Mouse (Mus musculus): ENCODE measurements around the gene Ipcef1. TPM values are rescaled to one million over a fixed set of nuclear protein-coding genes. Genes with fewer than 3 reads are reported as not detected.
"Not testable (repeated sequence)": the region's sequence is repeated elsewhere in the genome, so short reads cannot be mapped to it uniquely, and the experiment has no call there.

Gene Ipcef1
- polyA plus RNA-seq, 1 experiment: 0.30 TPM

- DNase-seq (ENCODE audit: low read depth, low spot score): no peak
- 85% methylated on average over 5 of the region's 5 CpGs for WGBS
Observed at GRCm38 (mm10) chr10:7043896-7044295, 8.4 kb downstream of the Ipcef1 start.

- DNase-seq (ENCODE audit: low read depth, low spot score): no peak
Observed at GRCm38 (mm10) chr10:7041032-7041431, 11.2 kb downstream of the Ipcef1 start.

- DNase-seq (ENCODE audit: low read depth, low spot score): no peak
- WGBS: 89% methylated on average over 5 of the region's 5 CpGs
Observed at GRCm38 (mm10) chr10:7037194-7037593, 15.1 kb downstream of the Ipcef1 start.

- 83% methylated on average over 12 of the region's 12 CpGs for WGBS
- no peak for DNase-seq (ENCODE audit: low read depth, low spot score)
Observed at GRCm38 (mm10) chr10:7035547-7035946, 16.7 kb downstream of the Ipcef1 start.

GRCm38 (mm10) chr10:7033459-7033858, 18.8 kb downstream of the Ipcef1 start:
- DNase-seq (ENCODE audit: low read depth, low spot score): no peak
- WGBS: 83% methylated on average over 2 of the region's 2 CpGs

GRCm38 (mm10) chr10:7025028-7025427, 27.2 kb downstream of the Ipcef1 start:
- WGBS: 51% methylated on average over 1 of the region's 1 CpGs
- no peak for DNase-seq (ENCODE audit: low read depth, low spot score)

- WGBS: 93% methylated on average over 9 of the region's 9 CpGs
- DNase-seq (ENCODE audit: low read depth, low spot score): no peak
Observed at GRCm38 (mm10) chr10:7020551-7020950, 31.7 kb downstream of the Ipcef1 start.

- no peak for DNase-seq (ENCODE audit: low read depth, low spot score)
- WGBS: 60% methylated on average over 7 of the region's 7 CpGs
Observed at GRCm38 (mm10) chr10:7019781-7020386, 32.4 kb downstream of the Ipcef1 start.

GRCm38 (mm10) chr10:7015199-7015598, 37.1 kb downstream of the Ipcef1 start:
- DNase-seq (ENCODE audit: low read depth, low spot score): no peak
- WGBS: 10% methylated on average over 1 of the region's 1 CpGs

- DNase-seq (ENCODE audit: low read depth, low spot score): no peak
- WGBS: 56% methylated on average over 8 of the region's 8 CpGs
Observed at GRCm38 (mm10) chr10:7010543-7010942, 41.7 kb downstream of the Ipcef1 start.

GRCm38 (mm10) chr10:7004980-7005538, 47.2 kb downstream of the Ipcef1 start:
- WGBS: 49% methylated on average over 5 of the region's 5 CpGs
- no peak for DNase-seq (ENCODE audit: low read depth, low spot score)

- not testable (repeated sequence) for DNase-seq (ENCODE audit: low read depth, low spot score)
Observed at GRCm38 (mm10) chr10:7003898-7004297, 48.4 kb downstream of the Ipcef1 start.

GRCm38 (mm10) chr10:6999355-6999754, 52.9 kb downstream of the Ipcef1 start:
- 86% methylated on average over 3 of the region's 3 CpGs for WGBS

GRCm38 (mm10) chr10:6998576-6999250, 53.6 kb downstream of the Ipcef1 start:
- 84% methylated on average over 4 of the region's 4 CpGs for WGBS
- no peak for DNase-seq (ENCODE audit: low read depth, low spot score)

More at GRCm38 (mm10) chr10:6999355-6999754, 52.9 kb downstream of the Ipcef1 start:
- no peak for DNase-seq (ENCODE audit: low read depth, low spot score)

- no peak for DNase-seq (ENCODE audit: low read depth, low spot score)
Observed at GRCm38 (mm10) chr10:6996895-6997294, 55.4 kb downstream of the Ipcef1 start.

GRCm38 (mm10) chr10:6988555-6988954, 63.7 kb downstream of the Ipcef1 start:
- no peak for DNase-seq (ENCODE audit: low read depth, low spot score)
- WGBS: 27% methylated on average over 1 of the region's 1 CpGs

More at GRCm38 (mm10) chr10:6996895-6997294, 55.4 kb downstream of the Ipcef1 start:
- 71% methylated on average over 3 of the region's 3 CpGs for WGBS

- no peak for DNase-seq (ENCODE audit: low read depth, low spot score)
- 57% methylated on average over 4 of the region's 4 CpGs for WGBS
Observed at GRCm38 (mm10) chr10:6987399-6988098, 64.7 kb downstream of the Ipcef1 start.

GRCm38 (mm10) chr10:6986246-6986645, 66.0 kb downstream of the Ipcef1 start:
- 74% methylated on average over 4 of the region's 4 CpGs for WGBS
- DNase-seq (ENCODE audit: low read depth, low spot score): no peak

- WGBS: 82% methylated on average over 2 of the region's 2 CpGs
- DNase-seq (ENCODE audit: low read depth, low spot score): no peak
Observed at GRCm38 (mm10) chr10:6983431-6983830, 68.8 kb downstream of the Ipcef1 start.

GRCm38 (mm10) chr10:6982751-6983151, 69.5 kb downstream of the Ipcef1 start:
- 64% methylated on average over 2 of the region's 2 CpGs for WGBS
- DNase-seq (ENCODE audit: low read depth, low spot score): no peak

GRCm38 (mm10) chr10:6980236-6980635, 72.0 kb downstream of the Ipcef1 start:
- no peak for DNase-seq (ENCODE audit: low read depth, low spot score)
- WGBS: 25% methylated on average over 6 of the region's 6 CpGs
